Mouse (Mus musculus) R1 (cell line): ENCODE measurements around the gene Il12rb2.

Experiments
- DNase-seq: peaks from one replicate; pipeline ENCODE4 v3.0.0-alpha.2; 2018; ENCODE audit warnings: low read depth, low spot score

Il12rb2 gene

DNA sequence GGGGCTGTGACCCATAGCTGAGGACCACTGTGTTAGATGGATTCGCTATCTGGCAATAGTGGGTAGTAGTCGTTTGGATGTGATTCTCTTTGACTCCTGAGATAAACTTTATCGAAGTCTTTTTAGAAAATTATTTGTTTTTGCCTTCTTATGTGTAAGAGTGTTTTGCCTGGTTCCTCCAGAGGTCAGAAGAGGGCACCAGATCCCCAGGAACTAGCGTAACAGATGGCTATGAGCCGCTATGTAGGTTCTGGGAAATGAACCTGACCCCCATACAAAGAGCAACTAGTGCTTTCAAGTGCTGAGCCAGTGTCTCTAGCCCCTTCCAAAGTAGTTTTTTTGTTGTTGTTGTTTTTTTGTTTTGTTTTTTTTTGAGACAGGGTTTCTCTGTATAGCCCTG lies 79.9 kb downstream of the Il12rb2 start:
- DNase-seq: peak; percentile 54

DNA sequence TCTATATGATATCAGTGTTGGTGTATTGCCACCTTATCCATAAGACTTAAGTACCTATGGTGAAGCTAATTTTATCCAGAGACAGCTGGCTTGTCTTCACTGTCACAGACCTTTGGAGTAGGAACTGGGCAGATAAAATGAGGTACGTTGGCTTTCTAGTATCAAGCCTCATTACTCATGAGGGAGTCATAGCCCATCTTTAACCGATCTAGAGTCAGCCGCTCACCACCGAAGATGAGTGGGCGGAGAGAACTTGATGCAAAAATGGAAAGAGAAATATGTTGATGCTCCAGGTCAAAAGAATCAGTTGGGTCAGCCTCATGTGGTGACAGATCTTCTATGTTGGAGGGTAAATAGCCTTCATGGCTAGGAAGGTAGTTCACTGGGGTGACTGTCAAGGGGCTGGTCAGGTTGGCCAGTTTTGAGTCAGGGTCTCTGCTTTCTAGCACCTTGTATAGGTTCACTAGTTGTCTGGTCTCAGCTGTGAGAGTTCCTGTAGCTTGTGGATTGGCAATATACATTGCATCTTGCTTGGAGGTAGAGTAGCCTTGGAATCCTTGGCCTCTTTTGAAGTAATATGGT lies 83.9 kb downstream of the Il12rb2 start:
- DNase-seq: no peak

DNA sequence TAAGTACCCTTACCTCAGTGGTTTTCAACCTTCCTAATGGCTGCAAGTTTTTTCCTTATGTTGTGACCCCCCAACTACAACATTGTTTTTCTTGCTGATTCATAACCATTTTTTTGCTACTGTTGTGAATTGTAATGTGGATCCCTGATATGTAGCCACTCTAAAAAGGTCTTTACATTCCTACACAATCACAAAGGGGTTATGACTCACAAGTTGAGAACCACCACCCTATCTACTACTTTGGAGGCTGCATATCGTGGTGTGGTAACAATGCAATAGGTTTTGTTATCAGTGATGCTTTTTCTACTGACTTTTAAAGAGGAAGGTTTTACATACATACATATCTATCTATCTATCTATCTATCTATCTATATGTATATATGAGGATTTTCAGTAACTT lies 93.1 kb downstream of the Il12rb2 start:
- DNase-seq: no peak

DNA sequence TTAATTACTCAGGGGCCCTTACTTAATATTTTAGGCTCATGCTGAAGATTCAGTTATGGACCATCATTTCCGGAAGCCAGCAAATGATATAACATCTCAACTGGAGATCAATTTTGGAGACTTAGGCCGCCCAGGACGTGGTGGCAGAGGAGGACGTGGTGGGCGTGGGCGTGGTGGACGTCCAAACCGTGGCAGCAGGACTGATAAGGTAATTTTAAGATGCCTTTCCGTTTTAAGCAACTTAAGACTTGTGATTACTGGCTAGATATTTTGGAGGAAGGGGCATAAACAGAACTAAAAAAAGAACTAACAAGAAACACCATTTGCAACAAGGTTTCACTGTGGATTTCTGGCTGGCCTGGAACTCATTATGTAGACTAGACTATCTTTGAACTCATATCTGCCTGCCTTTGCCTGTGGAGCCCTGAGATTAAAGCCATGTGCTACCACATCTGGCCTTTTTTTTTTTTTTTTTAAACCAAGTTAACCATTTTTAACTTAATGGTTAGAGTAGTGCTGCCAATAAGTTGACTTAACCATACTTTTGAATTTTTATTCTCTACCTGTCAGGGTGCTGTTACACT lies 94.3 kb downstream of the Il12rb2 start:
- DNase-seq: no peak

DNA sequence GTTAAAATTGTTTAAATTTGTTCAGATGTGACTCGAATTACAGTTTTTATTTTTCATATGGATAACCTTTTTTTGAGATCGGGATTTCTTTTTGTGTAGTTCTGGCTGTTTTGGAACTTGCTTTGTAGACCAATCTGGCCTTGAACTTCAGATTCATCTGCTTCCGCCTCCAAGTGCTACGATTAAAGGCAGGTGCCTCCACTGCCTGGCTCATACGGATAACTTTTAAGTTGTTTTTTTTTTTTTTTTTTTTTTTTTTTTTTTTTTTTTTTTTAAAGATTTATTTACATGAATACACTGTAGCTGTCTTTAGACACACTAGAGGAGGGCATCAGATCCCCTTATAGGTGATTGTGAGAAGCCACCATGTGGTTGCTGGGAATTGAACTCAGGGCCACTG lies 98.0 kb downstream of the Il12rb2 start:
- no peak for DNase-seq

DNA sequence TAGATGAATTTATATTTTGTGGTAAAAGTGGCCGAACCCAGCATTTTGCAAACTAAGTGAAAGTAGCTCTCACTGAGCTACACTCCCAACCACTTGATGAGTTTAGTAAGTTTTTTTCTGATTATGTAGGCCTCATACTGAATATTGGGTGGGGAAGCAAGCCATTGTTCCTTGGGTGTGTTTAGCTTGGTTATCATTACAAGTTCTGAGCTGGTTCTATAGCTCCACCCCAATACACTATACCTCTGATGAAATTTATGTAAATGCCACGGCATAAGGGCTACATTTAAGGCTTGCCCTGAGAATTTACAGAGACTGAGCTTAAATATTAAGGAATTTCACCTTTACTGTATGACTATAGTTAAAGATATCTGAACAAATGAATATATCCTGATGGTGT lies 106.5 kb downstream of the Il12rb2 start:
- DNase-seq: no peak

DNA sequence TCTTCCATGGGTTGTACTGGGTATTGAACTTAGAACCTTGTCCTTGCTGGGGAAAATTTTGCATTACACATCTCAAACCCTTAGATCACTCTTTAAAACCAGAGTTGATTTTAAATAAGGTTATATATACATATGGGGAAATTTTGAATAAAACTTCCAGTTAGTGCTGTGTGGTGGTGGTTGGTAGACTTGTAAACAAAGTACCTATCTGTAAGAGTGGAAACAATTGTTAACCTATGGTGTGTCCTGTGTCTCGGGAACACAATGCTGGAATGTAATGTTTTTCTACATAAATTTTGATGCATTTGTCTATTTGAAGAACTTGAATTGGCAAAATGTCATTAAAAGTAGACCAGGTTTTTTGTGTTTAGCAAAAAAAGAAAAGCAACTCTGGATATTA lies 107.0 kb downstream of the Il12rb2 start:
- no peak for DNase-seq

DNA sequence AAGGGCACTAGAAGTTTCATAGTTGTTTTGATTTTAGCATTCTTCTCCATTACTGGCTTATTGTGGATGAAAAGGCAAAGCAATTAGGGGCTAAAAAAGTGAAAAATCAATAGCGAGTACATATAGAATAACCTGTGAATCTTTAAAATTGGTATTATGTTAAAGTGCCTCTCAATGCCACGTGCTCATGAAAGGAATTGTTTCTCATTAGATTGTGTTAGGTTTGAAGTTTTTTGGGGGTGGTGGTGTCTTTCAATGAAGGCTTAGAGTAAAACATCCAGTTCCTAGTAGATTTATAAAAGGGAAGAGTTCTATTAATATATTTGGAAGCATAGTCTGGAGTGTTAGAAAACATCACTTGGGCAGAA lies 107.8 kb downstream of the Il12rb2 start:
- DNase-seq: no peak

DNA sequence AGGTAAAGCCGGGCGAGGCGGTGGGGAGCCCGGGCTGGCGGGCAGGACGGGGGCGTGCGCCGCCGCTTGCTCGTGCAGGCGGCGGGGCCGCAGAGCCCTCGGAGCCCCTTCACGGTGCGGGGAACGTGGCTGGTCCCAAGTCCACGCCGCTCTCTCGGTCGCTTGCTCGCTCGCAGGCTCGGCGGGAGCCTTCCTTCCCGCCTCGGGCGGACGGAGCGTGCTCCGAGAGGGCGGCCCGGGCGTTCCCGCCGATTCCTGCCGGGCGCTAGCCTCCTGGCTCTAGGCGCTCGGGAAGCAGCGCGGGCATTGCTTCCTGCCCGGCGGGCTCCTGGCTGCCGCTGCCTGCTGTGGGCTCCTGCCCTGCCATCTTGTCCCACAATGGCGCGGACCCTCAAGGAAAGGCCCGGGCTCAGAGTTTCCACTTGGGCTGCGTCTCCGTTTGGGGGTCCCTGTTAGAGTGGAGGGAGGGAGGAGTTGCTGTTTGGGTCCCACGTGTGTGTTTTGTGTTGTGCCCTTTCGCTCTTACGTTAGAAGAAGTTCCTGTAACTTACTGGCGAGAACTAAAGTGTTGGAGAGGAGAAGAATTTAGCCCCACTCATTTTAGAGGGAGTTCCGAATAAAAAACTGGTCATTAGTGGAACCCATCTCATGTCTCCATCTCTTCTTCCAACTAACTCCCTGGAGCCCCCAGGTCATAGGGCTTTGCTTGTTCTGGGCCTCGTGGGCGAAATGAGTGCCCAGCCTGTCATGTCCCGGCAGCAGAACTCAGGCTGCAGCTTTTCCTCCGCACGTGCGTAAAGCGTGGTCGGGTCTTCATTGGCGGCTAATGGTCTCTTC lies 108.4 kb downstream of the Il12rb2 start:
- peak; percentile 84 for DNase-seq

DNA sequence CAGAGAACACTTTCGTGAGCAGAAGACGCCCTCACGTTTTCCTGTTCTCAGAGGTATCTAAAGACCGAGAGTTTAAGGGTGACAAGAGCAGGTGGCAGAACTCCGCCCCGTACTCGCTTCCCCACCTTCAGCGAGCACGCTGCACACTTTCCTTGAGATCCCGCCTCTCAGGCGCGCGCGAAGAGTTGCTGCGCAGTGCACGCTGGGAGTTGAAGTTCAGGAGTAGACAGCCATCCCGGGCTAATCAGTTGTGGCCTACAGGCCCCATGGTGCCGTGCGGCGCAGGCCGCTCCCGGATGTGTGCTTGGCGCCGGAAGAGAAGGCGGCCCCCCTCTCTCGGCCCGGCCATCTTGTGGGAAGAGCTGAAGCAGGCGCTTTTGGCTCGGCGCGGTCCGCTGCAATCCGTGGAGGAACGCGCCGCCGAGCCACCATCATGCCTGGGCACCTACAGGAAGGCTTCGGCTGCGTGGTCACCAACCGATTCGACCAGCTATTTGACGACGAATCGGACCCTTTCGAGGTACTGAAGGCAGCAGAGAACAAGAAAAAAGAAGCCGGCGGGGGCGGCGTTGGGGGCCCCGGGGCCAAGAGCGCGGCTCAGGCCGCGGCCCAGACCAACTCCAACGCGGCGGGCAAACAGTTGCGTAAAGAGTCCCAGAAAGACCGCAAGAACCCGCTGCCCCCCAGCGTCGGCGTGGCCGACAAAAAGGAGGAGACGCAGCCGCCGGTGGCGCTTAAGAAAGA lies 109.2 kb downstream of the Il12rb2 start:
- DNase-seq: peak; percentile 99

DNA sequence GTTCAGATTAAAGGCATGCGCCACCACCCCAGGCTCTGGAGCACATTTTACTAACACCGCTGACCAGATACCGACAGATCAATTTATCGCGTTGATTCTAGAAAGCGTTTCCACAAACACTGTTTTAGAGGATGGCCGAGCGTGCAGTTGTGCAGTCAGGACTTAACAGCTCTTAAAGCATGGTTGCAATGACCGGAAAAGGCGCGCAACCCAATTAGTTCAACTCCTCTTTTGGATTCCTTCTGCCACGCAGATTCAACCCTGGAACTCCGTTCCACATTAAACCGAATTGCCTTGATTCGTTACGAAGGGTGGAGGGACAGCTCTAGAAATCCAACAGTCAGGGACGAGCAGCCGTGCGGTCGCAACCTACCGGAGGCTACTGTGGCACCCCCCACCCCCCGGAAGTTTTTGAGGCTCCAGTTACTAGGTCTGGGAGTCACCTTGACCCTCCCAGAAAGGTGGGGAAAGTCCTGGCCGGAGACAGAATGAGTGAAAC lies 109.8 kb downstream of the Il12rb2 start:
- DNase-seq: peak; percentile 85

DNA sequence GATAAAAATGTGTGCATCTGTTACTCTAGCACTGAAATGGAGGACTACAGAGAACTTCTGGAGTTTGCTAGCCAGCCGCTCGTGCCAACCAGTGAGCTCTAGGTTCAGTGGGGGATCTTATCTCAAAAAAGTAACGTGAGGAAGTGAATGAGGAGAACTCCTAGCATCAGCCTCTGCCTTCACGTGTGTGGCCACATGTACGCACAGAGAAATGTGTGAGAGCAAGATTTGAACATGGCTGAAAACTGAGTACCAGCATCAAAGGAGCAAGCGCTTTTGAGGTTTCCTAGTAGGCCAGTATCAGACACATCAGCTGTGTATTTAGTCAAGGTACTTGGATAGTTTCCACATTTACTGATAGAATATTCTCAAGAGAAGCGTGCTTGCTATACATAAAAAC lies 111.1 kb downstream of the Il12rb2 start:
- DNase-seq: no peak

DNA sequence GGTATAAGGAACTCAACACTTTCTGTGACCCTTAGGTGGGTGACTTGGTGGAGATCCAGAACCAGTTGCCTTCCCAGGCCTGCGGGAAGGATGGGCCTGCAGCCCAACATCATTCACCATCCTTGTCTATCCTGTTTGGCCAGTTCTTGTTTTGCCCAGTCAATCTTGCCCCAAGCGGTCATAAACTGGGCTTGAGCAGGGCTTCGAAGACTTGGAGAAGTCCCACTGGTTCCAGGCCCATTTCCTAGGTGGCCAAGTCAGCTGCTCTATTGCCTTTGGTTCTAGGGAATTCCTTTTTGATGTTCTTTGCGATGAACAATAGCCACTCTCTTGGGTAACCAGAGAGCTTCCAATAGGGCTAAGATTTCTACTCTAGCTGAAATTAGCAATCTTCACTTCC lies 124.9 kb downstream of the Il12rb2 start:
- no peak for DNase-seq

DNA sequence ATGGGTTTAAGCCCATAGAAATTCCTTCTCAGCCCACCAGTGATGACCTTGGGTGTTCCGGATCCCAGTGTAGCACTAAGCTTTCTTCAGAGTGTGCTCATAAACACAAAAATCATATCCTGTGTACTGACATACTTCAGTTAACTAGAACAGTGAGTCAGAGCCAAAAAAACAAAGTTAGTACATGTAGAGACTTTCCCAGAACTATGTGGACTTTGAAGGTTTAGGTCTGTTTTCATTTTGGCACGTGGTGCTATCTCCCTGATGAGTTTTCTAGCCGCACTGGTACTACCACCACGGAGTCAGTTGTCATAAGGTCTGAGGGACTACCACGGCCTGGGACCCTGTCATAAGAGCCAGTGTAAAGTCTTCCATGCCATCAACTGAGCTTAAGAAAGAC lies 131.5 kb downstream of the Il12rb2 start:
- DNase-seq: no peak

DNA sequence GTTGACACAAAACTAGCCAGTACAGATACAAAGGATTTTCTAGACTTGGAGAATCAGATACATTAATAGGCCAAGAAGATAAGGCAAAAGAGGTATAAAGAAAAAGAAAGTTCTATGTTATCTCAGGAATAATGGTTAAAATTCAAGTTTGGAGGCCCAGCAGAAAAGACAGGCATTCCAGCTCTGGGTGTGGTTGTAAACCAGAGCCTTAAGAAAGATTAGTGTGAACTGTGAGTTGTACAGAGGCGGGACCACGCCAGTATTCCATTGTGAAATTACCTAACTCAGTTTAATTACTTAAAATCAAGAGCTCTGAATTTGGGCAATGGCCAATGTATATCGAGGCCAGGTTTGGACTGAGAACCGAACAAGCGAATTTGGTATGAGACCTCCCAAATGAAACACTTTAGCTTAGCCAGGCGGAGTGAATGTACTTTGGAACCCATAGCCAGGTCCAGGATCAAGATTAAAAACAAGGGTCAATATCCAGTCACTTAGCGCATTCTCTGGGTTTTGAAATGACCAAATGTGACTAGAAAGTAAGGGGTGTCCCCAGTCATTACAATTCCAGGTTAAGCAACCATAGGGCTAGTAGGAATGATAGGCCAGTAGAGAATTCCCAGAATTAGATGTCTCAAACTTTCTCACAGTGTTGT lies 132.1 kb downstream of the Il12rb2 start:
- DNase-seq: peak; percentile 66
